Mouse (Mus musculus) spleen, adult 2 months (tissue): Measurements from ENCODE around the gene Dennd4a. TPM values are rescaled to one million over a fixed set of nuclear protein-coding genes. Genes with fewer than 3 reads are reported as not detected.

Source experiments
- DNase-seq, 2 experiments: peaks; one replicate each; pipeline versions ENCODE4 v3.0.0 to v3.0.0-alpha.2; 2012 to 2021; ENCODE audit warnings: low spot score in 2 of 2, low read depth in 1 of 2
- H3K27ac ChIP-seq: fragments of 200-500 bp; 2 replicates; pipeline ENCODE4 v1.5.1; 2012; ENCODE audit warnings: low read length, inconsistent platforms; ENCODE audit not compliant: insufficient read depth
- H3K27me3 ChIP-seq: fragments of 200-500 bp; 2 replicates; pipeline ENCODE4 v1.6.1; 2012; ENCODE audit warnings: mild to moderate bottlenecking, moderate library complexity, low read length, inconsistent platforms; ENCODE audit not compliant: control insufficient read depth, insufficient read depth
- H3K36me3 ChIP-seq: fragments of 200-500 bp; 2 replicates; pipeline ENCODE4 v1.6.1; 2012; ENCODE audit warnings: mild to moderate bottlenecking, low read length, inconsistent platforms; ENCODE audit not compliant: control insufficient read depth, insufficient read depth
- H3K4me1 ChIP-seq: fragments of 200-500 bp; 2 replicates; pipeline ENCODE4 v1.6.1; 2011; ENCODE audit warnings: inconsistent platforms; ENCODE audit not compliant: control insufficient read depth, insufficient read depth, insufficient read length
- H3K4me3 ChIP-seq: fragments of 200-500 bp; 2 replicates; pipeline ENCODE4 v1.5.1; 2011; ENCODE audit warnings: mild to moderate bottlenecking, inconsistent platforms; ENCODE audit not compliant: insufficient read depth, insufficient read length; ENCODE audit errors: extremely low read depth
- CTCF ChIP-seq: fragments of 200-500 bp; IDR thresholded peaks from 2 replicates; pipeline ENCODE4 v1.5.1; 2011; ENCODE audit warnings: mild to moderate bottlenecking, inconsistent platforms; ENCODE audit not compliant: insufficient read depth, insufficient read length, insufficient replicate concordance; ENCODE audit errors: extremely low read depth
- POLR2A ChIP-seq: fragments of 200-500 bp; IDR thresholded peaks from 2 replicates; pipeline ENCODE4 v1.6.1; 2011; ENCODE audit warnings: low read depth, low read length, inconsistent platforms
- WGBS: fragments of 180-500 bp; shearing (Covaris S2); methylation state at CpG from one replicate; pipeline ENCODE4 v1.1.7; 2018; 5-methylcytosine and 5-hydroxymethylcytosine counted together
- polyA plus RNA-seq: library from polyadenylated mRNA; depleted of rRNA; stranded (reverse); fragments of >200 nt; gene quantifications from 2 replicates; pipeline ENCODE4 v1.2.3, GENCODE M21; 2012

Gene Dennd4a
- polyA plus RNA-seq, 1 experiment, result 25.9 TPM

GRCm38 (mm10) chr9:64860083-64860482, 48.9 kb downstream of the Dennd4a start:
- Histone ChIP-seq H3K4me1 (no peaks in the 10 kb centered on the region), H3K36me3 (peaks cover 20% of the 10 kb centered on the region), H3K27me3 (no peaks in the 10 kb centered on the region), H3K27ac (no peak overlapping the region), H3K4me3 (no peak overlapping the region)
- TF ChIP-seq CTCF (no peak), POLR2A (no peak)
- no peak for DNase-seq

GRCm38 (mm10) chr9:64862687-64863086, 51.5 kb downstream of the Dennd4a start:
- TF ChIP-seq CTCF, result no peak
- no peak for TF ChIP-seq POLR2A
- peak in 1 of 2 experiments; percentile 15 for DNase-seq
- H3K4me1 ChIP-seq, result no peaks in the 10 kb centered on the region
- no peak overlapping the region for H3K4me3 ChIP-seq
- H3K27me3 ChIP-seq, result no peaks in the 10 kb centered on the region
- peaks cover 20% of the 10 kb centered on the region for H3K36me3 ChIP-seq
- WGBS, result 94% methylated on average over 2 of the region's 2 CpGs
- H3K27ac ChIP-seq, result no peak overlapping the region

- Histone ChIP-seq H3K4me1 (no peaks in the 10 kb centered on the region), H3K36me3 (peaks cover 29% of the 10 kb centered on the region), H3K27ac (no peak overlapping the region), H3K4me3 (no peak overlapping the region), H3K27me3 (no peaks in the 10 kb centered on the region)
- 95% methylated on average over 5 of the region's 5 CpGs for WGBS
- TF ChIP-seq CTCF, result no peak
- no peak for TF ChIP-seq POLR2A
- no peak for DNase-seq
Observed at GRCm38 (mm10) chr9:64886008-64886407, 74.9 kb downstream of the Dennd4a start.

- WGBS, result 89% methylated on average over 10 of the region's 10 CpGs
- Histone ChIP-seq H3K27ac (no peak overlapping the region), H3K4me1 (no peaks in the 10 kb centered on the region), H3K27me3 (no peaks in the 10 kb centered on the region), H3K36me3 (peaks cover 40% of the 10 kb centered on the region), H3K4me3 (no peak overlapping the region)
- no peak for DNase-seq
- TF ChIP-seq POLR2A (no peak), CTCF (no peak)
Observed at GRCm38 (mm10) chr9:64896605-64897004, 85.5 kb downstream of the Dennd4a start.

GRCm38 (mm10) chr9:64902866-64903265, 91.7 kb downstream of the Dennd4a start:
- H3K36me3 ChIP-seq, result peaks cover 40% of the 10 kb centered on the region
- no peak for DNase-seq
- WGBS, result 80% methylated on average over 4 of the region's 4 CpGs

GRCm38 (mm10) chr9:64903386-64903785, 92.2 kb downstream of the Dennd4a start:
- DNase-seq, result peak; percentile 49 to 68
- peaks cover 41% of the 10 kb centered on the region for H3K36me3 ChIP-seq

More at GRCm38 (mm10) chr9:64902866-64903265, 91.7 kb downstream of the Dennd4a start:
- no peak overlapping the region for H3K27ac ChIP-seq
- no peak overlapping the region for H3K4me3 ChIP-seq
- no peaks in the 10 kb centered on the region for H3K4me1 ChIP-seq
- TF ChIP-seq CTCF, result no peak
- no peak for TF ChIP-seq POLR2A
- H3K27me3 ChIP-seq, result no peaks in the 10 kb centered on the region

GRCm38 (mm10) chr9:64904917-64905640, 93.9 kb downstream of the Dennd4a start:
- Histone ChIP-seq H3K4me1 (no peaks in the 10 kb centered on the region), H3K4me3 (no peak overlapping the region), H3K27ac (no peak overlapping the region), H3K27me3 (no peaks in the 10 kb centered on the region), H3K36me3 (peaks cover 39% of the 10 kb centered on the region)
- WGBS, result 92% methylated on average over 14 of the region's 14 CpGs
- no peak for TF ChIP-seq POLR2A
- no peak for TF ChIP-seq CTCF
- DNase-seq, result no peak

More at GRCm38 (mm10) chr9:64903386-64903785, 92.2 kb downstream of the Dennd4a start:
- H3K27ac ChIP-seq, result no peak overlapping the region
- WGBS, result 74% methylated on average over 3 of the region's 3 CpGs
- no peaks in the 10 kb centered on the region for H3K27me3 ChIP-seq
- no peak overlapping the region for H3K4me3 ChIP-seq
- no peak for TF ChIP-seq POLR2A
- peak; percentile 63; the same call in 1 of the 2 replicates for TF ChIP-seq CTCF
- H3K4me1 ChIP-seq, result no peaks in the 10 kb centered on the region
